Mouse (Mus musculus) cerebellum, adult 9-10 months (tissue): ENCODE measurements around the gene Ube2u.
"Not testable (repeated sequence)": the region's sequence is repeated elsewhere in the genome, so short reads cannot be mapped to it uniquely, and the experiment has no call there.

Source experiments
- DNase-seq: peaks from one replicate; pipeline ENCODE4 v3.0.0; 2022

Ube2u gene

DNA sequence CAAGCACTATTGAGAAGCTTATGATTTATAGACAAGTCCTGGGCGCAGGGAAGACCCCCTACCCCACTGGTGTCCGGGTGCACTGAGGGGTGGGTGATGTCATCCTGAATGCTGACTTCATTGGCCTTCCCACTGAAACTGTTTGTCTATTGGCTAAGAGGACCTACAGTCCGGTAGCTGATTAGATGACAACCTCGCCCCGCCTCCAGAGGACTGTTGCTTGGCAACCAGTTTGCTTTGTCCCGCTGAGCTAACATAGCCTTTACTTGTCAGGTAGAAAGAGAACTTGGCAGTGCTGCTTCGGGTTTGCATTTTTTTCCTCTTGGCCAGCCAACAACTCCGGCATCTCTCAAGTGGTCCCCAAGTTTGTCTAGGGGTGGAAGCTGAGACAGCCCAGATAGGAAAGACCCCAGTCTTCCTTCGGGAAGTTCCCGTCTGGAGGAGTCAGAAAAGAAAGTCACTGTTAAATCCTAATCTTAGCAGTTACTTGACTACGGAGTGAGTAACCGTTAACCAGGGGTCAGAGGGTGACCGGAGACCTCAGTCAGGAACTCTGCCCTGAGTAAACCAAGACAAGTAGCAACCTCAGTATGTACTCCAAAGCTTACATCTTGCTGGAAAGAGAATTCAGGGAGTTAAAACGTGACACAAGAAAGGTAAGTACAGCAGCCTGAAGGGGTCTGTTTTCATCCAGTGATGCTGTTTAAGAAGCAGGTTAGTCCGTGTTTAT, at the start of gene Ube2u:
Ube2u (plus strand) TSS at position 258 of the 730 bp plus-strand sequence.
- DNase-seq, result peak; percentile 2

GRCm38 (mm10) chr4:100429371-100429900, 49.2 kb upstream of the Ube2u start:
- DNase-seq, result no peak

- DNase-seq, result no peak
Observed at GRCm38 (mm10) chr4:100435281-100436168, 43.1 kb upstream of the Ube2u start.

- no peak for DNase-seq
Observed at GRCm38 (mm10) chr4:100436169-100436547, 42.5 kb upstream of the Ube2u start.

DNA sequence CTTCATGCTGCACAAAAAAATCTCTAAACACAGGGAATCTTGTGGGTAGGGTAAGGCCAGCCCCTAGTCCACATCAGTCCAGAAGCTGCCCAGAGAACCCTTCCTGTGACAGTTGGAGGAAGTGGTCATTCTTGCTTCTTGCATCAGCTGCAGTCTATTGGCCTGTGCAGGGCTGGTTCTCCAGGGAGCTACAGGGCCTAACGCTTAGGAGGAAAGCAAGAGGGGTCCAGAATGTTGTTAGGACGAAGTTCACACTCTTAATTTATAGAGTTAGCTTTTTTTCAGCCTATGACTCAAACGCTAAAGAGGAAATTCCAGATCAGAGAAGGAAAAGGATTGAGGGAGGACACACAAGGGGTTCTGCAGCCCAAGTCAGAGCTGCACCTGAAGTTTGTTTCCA, 31.8 kb upstream of the Ube2u start:
- no peak for DNase-seq

- DNase-seq, result no peak
Observed at GRCm38 (mm10) chr4:100462493-100463120, 16.0 kb upstream of the Ube2u start.

GRCm38 (mm10) chr4:100488447-100488846, 9.8 kb downstream of the Ube2u start:
- DNase-seq, result no peak

- DNase-seq, result no peak
Observed at GRCm38 (mm10) chr4:100495176-100495575, 16.5 kb downstream of the Ube2u start.

- no peak for DNase-seq
Observed at GRCm38 (mm10) chr4:100496521-100496920, 17.9 kb downstream of the Ube2u start.

GRCm38 (mm10) chr4:100498192-100498591, 19.5 kb downstream of the Ube2u start:
- no peak for DNase-seq

DNA sequence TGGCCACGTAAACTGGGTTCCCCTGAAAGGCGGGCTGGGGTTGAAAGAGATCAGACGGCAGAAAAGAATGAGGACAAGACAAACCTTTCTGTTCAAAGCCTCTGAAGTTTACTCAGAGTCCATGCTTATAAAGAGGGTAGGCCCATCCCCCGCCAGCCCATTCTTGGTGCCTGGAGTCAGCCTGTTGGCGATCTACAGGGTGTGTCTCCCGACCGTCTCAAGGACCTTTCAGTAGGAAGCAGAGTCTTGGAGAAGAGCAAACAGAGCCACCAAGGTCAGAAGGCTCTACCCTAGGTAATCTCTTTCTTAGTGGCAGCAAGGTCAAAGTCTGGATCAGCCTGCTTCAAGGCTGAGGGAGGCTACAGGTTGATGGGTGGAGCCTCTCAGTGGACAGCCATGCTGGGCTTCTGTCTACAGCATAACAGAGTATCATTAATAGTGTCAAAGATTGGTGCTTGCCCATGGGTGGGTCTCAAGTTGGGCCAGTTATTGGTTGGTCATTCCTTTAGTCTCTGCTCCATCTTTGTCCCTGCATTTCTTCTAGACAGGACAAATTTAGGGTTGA, 20.5 kb downstream of the Ube2u start:
- not testable (repeated sequence) for DNase-seq

GRCm38 (mm10) chr4:100503337-100503736, 24.7 kb downstream of the Ube2u start:
- no peak for DNase-seq

DNA sequence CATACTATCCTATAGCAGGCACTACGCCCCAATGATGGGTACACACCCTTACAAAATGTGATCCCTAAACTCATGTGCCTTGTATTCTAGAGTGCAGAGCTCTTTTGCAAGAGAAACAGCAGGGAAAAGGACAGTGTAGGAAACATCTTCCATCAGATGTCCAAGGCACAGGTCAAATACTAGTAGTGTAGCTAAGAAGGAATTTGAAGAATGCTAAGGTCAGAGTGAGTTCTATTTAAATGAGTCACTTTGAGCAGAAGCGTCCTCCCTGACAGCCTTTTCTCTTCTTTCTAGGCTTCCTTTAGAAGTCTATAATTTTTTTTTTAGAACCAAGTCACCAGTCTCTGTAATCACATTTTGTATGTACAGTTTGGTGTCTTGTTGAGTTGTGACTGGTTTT, 39.0 kb downstream of the Ube2u start:
- no peak for DNase-seq

DNA sequence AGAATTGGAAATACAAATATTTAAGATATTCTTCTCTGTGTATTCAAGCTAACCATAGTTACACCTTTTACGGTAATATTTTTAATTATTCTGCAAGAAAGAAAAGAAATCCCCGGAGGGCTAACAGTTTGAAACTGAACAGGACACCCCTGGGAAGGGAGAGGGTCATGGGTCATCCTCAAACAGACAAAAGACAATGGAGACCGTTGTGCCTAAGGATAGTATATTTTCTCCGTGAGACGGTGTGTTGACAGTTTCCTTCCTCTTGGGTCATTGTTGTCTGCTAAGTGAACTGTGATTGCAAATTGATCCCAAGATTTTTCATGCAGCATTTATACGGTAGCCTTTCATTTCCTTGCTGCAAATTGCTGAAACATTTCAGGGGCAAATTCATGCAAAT, 43.9 kb downstream of the Ube2u start:
- no peak for DNase-seq

- no peak for DNase-seq
Observed at GRCm38 (mm10) chr4:100524741-100525140, 46.1 kb downstream of the Ube2u start.

GRCm38 (mm10) chr4:100526296-100526695, 47.6 kb downstream of the Ube2u start:
- no peak for DNase-seq

DNA sequence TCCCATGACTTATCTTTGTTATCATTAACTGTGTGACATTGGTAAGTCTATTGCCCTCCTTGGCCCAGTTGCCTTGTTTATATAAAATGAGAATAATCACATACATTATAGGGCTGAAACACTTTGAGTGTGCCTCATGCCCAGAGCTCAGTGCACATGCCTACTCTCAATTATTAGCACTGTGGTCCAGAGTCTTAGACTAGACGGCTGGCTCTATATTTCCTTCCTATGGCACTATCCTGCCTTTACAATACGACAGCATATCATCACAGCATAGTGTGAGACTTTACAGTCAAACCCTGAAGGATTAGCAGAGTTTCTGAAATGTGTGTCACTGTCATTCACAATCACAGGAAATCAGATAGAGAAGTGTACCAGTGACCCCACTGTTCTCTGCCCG, 48.4 kb downstream of the Ube2u start:
- DNase-seq, result no peak

GRCm38 (mm10) chr4:100527554-100528001, 48.9 kb downstream of the Ube2u start:
- no peak for DNase-seq

DNA sequence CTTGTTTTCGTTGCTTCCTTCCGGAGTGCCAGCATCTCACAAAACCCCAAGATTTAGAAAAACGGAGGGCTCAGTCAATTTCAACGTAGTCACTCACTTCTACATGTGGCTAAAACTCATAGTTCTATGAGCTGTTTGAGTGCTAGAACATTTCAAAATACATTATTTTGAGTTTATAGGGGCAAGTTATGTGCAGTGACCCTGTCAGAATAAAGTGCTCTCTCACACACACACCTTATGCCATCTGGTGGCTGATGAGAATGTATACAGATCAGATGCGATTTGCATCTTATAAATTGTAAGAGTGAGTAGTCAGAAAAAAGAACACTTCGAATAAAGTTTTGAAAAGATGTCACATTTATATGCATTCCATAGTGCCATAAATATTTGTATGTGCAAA, 55.0 kb downstream of the Ube2u start:
- DNase-seq, result peak; percentile 13

GRCm38 (mm10) chr4:100534946-100535345, 56.3 kb downstream of the Ube2u start:
- DNase-seq, result no peak

- DNase-seq, result peak; percentile 74
Observed at GRCm38 (mm10) chr4:100537898-100538297, 59.2 kb downstream of the Ube2u start.

DNA sequence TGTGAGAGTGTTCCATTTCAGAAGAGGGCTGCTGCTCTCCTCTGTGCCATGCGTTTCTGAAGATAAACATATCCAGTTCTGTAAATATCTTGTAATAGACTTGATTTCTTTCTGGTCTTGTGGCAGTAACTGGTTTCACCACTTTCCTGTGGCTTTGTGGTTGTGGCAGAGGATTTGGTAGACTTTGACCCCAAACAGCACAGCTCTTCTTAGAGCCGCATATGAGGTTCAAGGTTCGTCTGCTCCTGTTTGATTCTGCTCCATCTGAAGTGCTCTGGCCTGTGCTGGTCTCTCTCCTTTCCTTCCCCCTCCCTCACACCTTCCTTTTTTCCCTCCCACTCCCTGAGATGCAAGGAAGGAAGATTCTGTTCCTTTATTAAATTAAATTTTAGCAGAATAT, 60.8 kb downstream of the Ube2u start:
- DNase-seq, result no peak

DNA sequence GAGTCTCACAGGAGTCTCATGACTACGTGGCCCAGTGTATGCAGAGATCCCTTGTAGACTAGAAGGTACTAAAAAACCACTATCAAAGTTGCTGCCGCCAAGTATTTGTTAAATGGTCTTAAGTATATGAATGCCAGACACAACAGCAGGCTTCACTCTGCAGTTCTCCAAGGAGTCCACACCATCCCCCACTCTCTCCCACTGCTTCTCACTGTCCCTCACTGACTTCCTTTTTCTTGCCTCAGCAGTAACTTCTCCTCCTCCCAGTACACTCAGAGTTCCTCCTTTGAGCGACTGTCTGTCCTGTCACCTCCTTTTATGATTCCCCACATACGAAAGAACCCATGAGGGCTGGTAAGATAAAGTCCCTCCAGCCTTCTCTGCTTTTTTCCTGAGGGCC, 69.3 kb downstream of the Ube2u start:
- DNase-seq, result no peak
